Mouse (Mus musculus) stomach, postnatal 0 days (tissue): ENCODE measurements around the gene Cgnl1. TPM values are rescaled to one million over a fixed set of nuclear protein-coding genes. Genes with fewer than 3 reads are reported as not detected.

Experiments used
- ATAC-seq: fragments of 200-750 bp; cut with Nextera tagmentation; 2 replicates; pipeline ENCODE4 v1.8.0; 2017; ENCODE audit not compliant: low FRiP score, low TSS enrichment
- DNase-seq: peaks from one replicate; pipeline ENCODE4 v3.0.0-alpha.2; 2016; ENCODE audit warnings: low spot score
- H3K27ac ChIP-seq: fragments of 300-500 bp; sonication (generic); replicated peaks from 2 replicates; pipeline ENCODE4 v1.5.1; 2014; ENCODE audit warnings: mild to moderate bottlenecking, control low read depth
- H3K27me3 ChIP-seq: fragments of 300-500 bp; sonication (generic); 2 replicates; pipeline ENCODE4 v1.6.1; 2014; ENCODE audit warnings: low read length; ENCODE audit not compliant: control insufficient read depth, insufficient read depth
- H3K36me3 ChIP-seq: fragments of 300-500 bp; sonication (generic); 2 replicates; pipeline ENCODE4 v1.6.1; 2014; ENCODE audit warnings: low read length, mixed read lengths; ENCODE audit not compliant: control insufficient read depth, insufficient read depth
- H3K4me1 ChIP-seq: fragments of 300-500 bp; sonication (generic); replicated peaks from 2 replicates; pipeline ENCODE4 v1.6.1; 2014; ENCODE audit warnings: antibody characterized with exemption; ENCODE audit not compliant: control insufficient read depth, insufficient read depth
- H3K4me2 ChIP-seq: fragments of 300-500 bp; sonication (generic); replicated peaks from 2 replicates; pipeline ENCODE4 v1.6.1; 2014; ENCODE audit warnings: low read depth, mild to moderate bottlenecking, control low read depth, moderate library complexity
- H3K4me3 ChIP-seq: fragments of 300-500 bp; sonication (generic); 2 replicates; pipeline ENCODE4 v1.5.1; 2014; ENCODE audit warnings: low read depth, low read length, control low read depth
- H3K9ac ChIP-seq: fragments of 300-500 bp; sonication (generic); 2 replicates; pipeline ENCODE4 v1.6.1; 2014; ENCODE audit warnings: mild to moderate bottlenecking, low read length, control low read depth, mixed read lengths
- H3K9me3 ChIP-seq: fragments of 300-500 bp; sonication (generic); 2 replicates; pipeline ENCODE4 v1.6.1; 2016; ENCODE audit warnings: low read length; ENCODE audit not compliant: control insufficient read depth
- CTCF ChIP-seq: IDR thresholded peaks from 2 replicates; pipeline ENCODE4 v1.5.1; 2016; ENCODE audit warnings: antibody characterized with exemption, low read depth, mild to moderate bottlenecking, moderate library complexity
- EP300 ChIP-seq: optimal IDR thresholded peaks from 2 replicates; pipeline ENCODE3; 2016; ENCODE audit warnings: antibody characterized with exemption
- WGBS: fragments of 180-500 bp; shearing (Covaris S2); extraction: QIAGEN DNeasy Blood & Tissue Kit; methylation state at CpG from one replicate; pipeline ENCODE4 v1.1.7; 2014; 5-methylcytosine and 5-hydroxymethylcytosine counted together
- polyA plus RNA-seq: library from polyadenylated mRNA; unstranded; fragments of >200 nt; fragmentation: Nextera tagmentation; extraction: Ambion mirVana; gene quantifications from 2 replicates; pipeline ENCODE4 v1.2.1, GENCODE M21; 2015

The Cgnl1 gene
- polyA plus RNA-seq, 1 experiment from 2014 or later = 6.3 TPM

DNA sequence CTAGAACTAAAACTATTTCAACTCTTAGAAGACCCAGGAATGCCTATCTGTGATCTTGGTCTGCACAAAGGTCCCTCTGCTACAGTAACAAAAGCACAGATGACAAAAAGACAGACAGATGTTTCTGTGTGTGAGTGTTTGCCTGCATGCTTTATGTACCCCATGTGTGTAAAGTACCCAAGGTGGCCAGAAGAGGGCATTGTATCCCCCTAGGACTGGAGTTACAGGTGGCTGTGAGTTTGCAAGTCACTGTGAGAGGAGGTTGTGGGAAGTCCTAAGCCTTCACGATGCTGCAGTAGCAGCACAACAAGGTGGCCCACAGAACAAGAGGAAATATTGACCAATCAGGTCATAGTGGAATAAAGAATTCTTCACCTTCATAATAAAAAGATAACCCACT is 114.2 kb downstream of the Cgnl1 start:
- TF ChIP-seq CTCF (peak; percentile 35), EP300 (no peak)
- no peaks in the 10 kb centered on the region for H3K9me3 ChIP-seq
- DNase-seq = no peak
- no peak overlapping the region for H3K9ac ChIP-seq
- no peak overlapping the region for H3K27ac ChIP-seq
- no peaks in the 10 kb centered on the region for H3K27me3 ChIP-seq
- H3K4me2 ChIP-seq = no peak overlapping the region
- H3K4me3 ChIP-seq = no peak overlapping the region
- no peak for ATAC-seq
- no peaks in the 10 kb centered on the region for H3K4me1 ChIP-seq
- 97% methylated on average over 1 of the region's 1 CpGs for WGBS
- H3K36me3 ChIP-seq = no peaks in the 10 kb centered on the region

DNA sequence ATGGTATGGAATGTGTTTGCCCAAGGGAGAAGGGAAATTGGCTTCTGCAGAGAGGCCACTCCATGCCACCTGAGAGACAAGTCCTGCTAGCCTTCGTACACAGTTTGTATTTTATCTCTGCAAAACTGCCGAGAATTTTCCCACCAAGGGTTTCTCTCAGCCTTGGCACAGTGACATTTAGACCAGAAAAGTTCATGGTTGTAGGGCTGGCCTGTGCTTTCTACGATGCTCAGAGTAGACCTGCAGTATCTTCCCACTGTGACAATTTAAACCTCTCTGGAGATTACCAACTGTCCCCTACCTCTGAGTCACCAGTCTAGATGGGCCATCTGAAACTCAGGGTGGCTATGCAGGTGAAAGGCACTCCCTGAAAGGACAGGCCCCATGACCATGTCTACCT is 116.5 kb downstream of the Cgnl1 start:
- H3K27ac ChIP-seq = no peak overlapping the region
- ATAC-seq (no peak), DNase-seq (no peak)
- no peaks in the 10 kb centered on the region for H3K9me3 ChIP-seq
- TF ChIP-seq CTCF (no peak), EP300 (no peak)
- no peaks in the 10 kb centered on the region for H3K4me1 ChIP-seq
- no peaks in the 10 kb centered on the region for H3K36me3 ChIP-seq
- H3K9ac ChIP-seq = no peak overlapping the region
- H3K4me2 ChIP-seq = no peak overlapping the region
- no peaks in the 10 kb centered on the region for H3K27me3 ChIP-seq
- H3K4me3 ChIP-seq = no peak overlapping the region
- 68% methylated on average over 3 of the region's 3 CpGs for WGBS

DNA sequence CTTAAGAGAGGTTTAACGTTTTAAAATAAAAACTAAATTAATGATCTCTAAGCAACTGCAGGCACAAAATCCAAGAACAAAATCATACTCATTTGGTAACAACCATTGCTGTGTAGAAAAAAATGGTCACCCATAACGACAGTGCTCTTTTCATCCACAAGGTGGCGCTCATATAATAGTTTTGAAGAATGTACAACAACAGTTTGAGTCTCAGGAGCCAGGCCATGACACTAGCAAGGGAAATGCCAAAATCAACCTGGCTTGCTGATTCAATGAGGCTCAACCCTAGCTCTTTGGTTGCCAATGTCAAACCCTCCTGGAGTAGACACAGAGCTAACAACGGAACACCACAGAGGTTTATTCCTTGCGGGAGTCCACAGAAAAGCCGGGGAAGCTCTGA is 125.3 kb downstream of the Cgnl1 start:
- TF ChIP-seq CTCF (peak; percentile 93), EP300 (no peak)
- peak; percentile 70 for DNase-seq

DNA sequence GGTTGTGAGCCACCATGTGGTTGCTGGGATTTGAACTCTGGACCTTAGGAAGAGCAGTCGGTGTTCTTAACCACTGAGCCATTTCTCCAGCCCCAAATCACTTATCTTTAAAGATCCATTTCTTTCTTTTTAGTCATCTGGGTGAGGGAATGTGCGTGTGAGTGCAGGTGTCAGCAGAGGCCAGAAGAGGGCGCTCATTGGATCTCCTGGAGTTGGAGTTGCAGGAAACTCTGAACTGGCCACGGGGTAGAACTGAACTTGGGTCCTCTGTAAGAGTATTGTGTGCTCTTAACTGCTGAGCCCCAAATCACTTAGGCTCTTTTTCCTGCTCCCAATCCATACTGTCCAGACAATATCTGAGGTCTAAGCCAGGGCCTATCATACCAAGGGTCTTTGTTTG is 127.8 kb downstream of the Cgnl1 start:
- Histone ChIP-seq H3K4me2 (no peak overlapping the region), H3K9me3 (no peaks in the 10 kb centered on the region), H3K27ac (no peak overlapping the region), H3K27me3 (no peaks in the 10 kb centered on the region), H3K4me3 (no peak overlapping the region), H3K36me3 (no peaks in the 10 kb centered on the region; the same call in 1 of the 2 replicates), H3K9ac (no peak overlapping the region), H3K4me1 (no peaks in the 10 kb centered on the region)
- TF ChIP-seq EP300 (no peak), CTCF (peak; percentile 15; the same call in 1 of the 2 replicates)
- DNase-seq = no peak
- ATAC-seq = no peak
- 91% methylated on average over 4 of the region's 4 CpGs for WGBS

More for the DNA sequence above, 125.3 kb downstream of the Cgnl1 start:
- H3K36me3 ChIP-seq = no peaks in the 10 kb centered on the region; the same call in 1 of the 2 replicates
- H3K9me3 ChIP-seq = no peaks in the 10 kb centered on the region
- no peak overlapping the region for H3K4me3 ChIP-seq
- 37% methylated on average over 6 of the region's 6 CpGs for WGBS
- no peaks in the 10 kb centered on the region for H3K27me3 ChIP-seq
- ATAC-seq = peak; percentile 32; the same call in 1 of the 2 replicates
- H3K4me2 ChIP-seq = no peak overlapping the region
- no peaks in the 10 kb centered on the region for H3K4me1 ChIP-seq
- no peak overlapping the region for H3K27ac ChIP-seq
- H3K9ac ChIP-seq = no peak overlapping the region

DNA sequence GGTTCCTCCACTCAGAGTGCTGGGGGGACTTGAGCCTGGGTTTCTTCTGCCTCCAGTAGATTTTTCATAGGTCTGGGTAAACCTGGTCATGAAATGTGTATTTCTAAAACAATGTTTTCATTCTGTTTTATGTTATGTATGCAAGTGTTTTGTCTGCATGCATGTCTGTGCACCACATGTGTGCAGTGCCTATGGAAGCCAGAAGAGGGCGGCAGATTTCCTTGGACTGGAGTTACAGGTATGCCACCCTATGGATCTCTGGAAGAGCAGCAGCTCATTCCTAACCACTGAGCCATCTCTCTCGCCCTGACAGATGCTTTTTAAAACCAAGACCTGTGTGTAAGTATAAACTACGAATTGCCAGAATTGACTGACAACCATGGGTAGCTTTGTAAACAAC is 129.1 kb downstream of the Cgnl1 start:
- TF ChIP-seq CTCF (peak; percentile 44), EP300 (no peak)
- ATAC-seq = no peak

DNA sequence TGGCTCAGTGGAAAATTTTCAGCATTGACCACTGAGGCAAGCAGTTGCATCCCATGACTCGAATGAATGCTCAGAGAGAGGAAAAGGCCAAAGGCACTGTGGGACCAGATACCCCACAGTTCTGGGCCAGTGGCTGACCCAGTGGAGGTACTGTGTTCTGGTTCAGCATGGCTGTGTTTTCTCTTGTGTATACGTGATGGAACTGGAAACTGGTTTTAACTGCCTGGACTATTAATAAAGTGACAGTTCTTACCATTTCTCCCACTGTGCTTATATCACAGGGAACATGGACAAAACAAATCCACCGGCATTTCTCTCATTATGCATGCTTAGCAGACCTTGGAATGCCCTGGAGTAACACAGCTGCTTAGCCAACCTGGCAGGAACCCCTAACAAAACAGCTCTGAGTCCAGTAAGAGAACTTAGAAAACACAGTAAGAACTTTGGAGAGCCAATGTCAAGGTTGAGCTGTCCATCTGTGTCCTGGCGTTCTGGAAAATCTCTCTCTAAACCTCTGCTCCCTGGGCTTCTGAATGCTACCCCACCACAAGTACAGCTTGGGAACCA is 131.0 kb downstream of the Cgnl1 start:
- DNase-seq (no peak), ATAC-seq (no peak)
- TF ChIP-seq EP300 = no peak
- no peak for TF ChIP-seq CTCF
- Histone ChIP-seq H3K9me3 (no peaks in the 10 kb centered on the region), H3K9ac (no peak overlapping the region), H3K36me3 (peaks cover 2% of the 10 kb centered on the region; the same call in 1 of the 2 replicates), H3K4me1 (no peaks in the 10 kb centered on the region), H3K27ac (no peak overlapping the region), H3K4me3 (no peak overlapping the region), H3K4me2 (no peak overlapping the region), H3K27me3 (no peaks in the 10 kb centered on the region)
- WGBS = 75% methylated on average over 4 of the region's 4 CpGs

More for the DNA sequence above, 129.1 kb downstream of the Cgnl1 start:
- Histone ChIP-seq H3K4me3 (no peak overlapping the region), H3K4me2 (no peak overlapping the region), H3K27ac (no peak overlapping the region), H3K4me1 (no peaks in the 10 kb centered on the region), H3K9me3 (no peaks in the 10 kb centered on the region), H3K36me3 (no peaks in the 10 kb centered on the region; the same call in 1 of the 2 replicates), H3K9ac (no peak overlapping the region), H3K27me3 (no peaks in the 10 kb centered on the region)
- 93% methylated on average over 3 of the region's 3 CpGs for WGBS
- no peak for DNase-seq
